ENCODE assay signal across 25 mouse cellular contexts in genomic region chr5:123890987-123891386, GRCm38 (mm10). TPM values are rescaled to one million over a fixed set of nuclear protein-coding genes. Genes with fewer than 3 reads are reported as not detected.
DNase-seq lines count a peak whose midpoint lies in the region; TF ChIP-seq lines count a peak whose summit lies in the region.
"Had no signal": no experiment of that assay in that cellular context is flagged by ENCODE, and none has a peak within 500 bp of the region (broad histone marks: within the 10 kb centered on the region; RNA-seq: fewer than 3 reads in every experiment).

No protein-coding gene starts in this region.

- peak; percentile 16 for DNase-seq in liver, adult 2 months (ENCODE audit: extremely low read depth, low read depth, low spot score)
- DNase-seq in liver: no peak
- DNase-seq in testis, postnatal 14 days (ENCODE audit: low spot score): no peak
- DNase-seq in splenic B cell, adult 2 months (ENCODE audit: low read depth, low spot score): peak; percentile 29
- no peak for DNase-seq in cerebellum, adult 11-12 months
- DNase-seq: cerebellum, adult 2 months; cerebellum, adult 9-11 months; gastrocnemius, postnatal 25 days; heart, adult 2 months had no signal

- TF ChIP-seq POLR2A in liver, adult 2 months (IDR thresholded peaks at IDR 0.05; ENCODE audit: extremely low read depth, insufficient read depth, low read length): no peak
- TF ChIP-seq POLR2A in testis, adult 2 months (IDR thresholded peaks at IDR 0.05; ENCODE audit: control insufficient read depth, low read depth, low read length): no peak

- no peak overlapping the region for H3K4me3 ChIP-seq in liver, adult 2 months (ENCODE audit: insufficient read depth, low read depth, low read length)
- peak overlapping the region; percentile 68 for H3K4me3 ChIP-seq in testis, adult 2 months (ENCODE audit: control insufficient read depth, low read depth, low read length)
- H3K4me3 ChIP-seq: embryonic facial prominence, embryonic 10.5 days; embryonic facial prominence, embryonic 13.5 days; erythroblast, embryonic 14.5 days; forebrain, embryonic 12.5 days; forebrain, embryonic 15.5 days; heart, adult 2 months; heart, embryonic 10.5 days; heart, embryonic 13.5 days; hindbrain, embryonic 12.5 days; hindbrain, embryonic 15.5 days had no signal

- H3K9ac ChIP-seq in liver, adult 2 months (ENCODE audit: low read depth, low read length): no peak overlapping the region
- H3K9ac ChIP-seq: embryonic facial prominence, embryonic 13.5 days; forebrain, embryonic 12.5 days; forebrain, embryonic 15.5 days; heart, embryonic 13.5 days; hindbrain, embryonic 12.5 days; hindbrain, embryonic 15.5 days had no signal

- no peaks in the 10 kb centered on the region for H3K79me2 ChIP-seq in liver, adult 2 months (ENCODE audit: control insufficient read depth, insufficient read depth, low read length)

- no peaks in the 10 kb centered on the region for H3K4me1 ChIP-seq in liver, adult 2 months (ENCODE audit: control insufficient read depth, insufficient read depth, low read length)
- peaks cover 2% of the 10 kb centered on the region for H3K4me1 ChIP-seq in testis, adult 2 months (ENCODE audit: control insufficient read depth, insufficient read depth, low read length)
- H3K4me1 ChIP-seq: embryonic facial prominence, embryonic 10.5 days; embryonic facial prominence, embryonic 13.5 days; forebrain, embryonic 12.5 days; forebrain, embryonic 15.5 days; heart, embryonic 10.5 days; hindbrain, embryonic 12.5 days; hindbrain, embryonic 15.5 days had no signal

- TF ChIP-seq CTCF in liver, adult 2 months (IDR thresholded peaks at IDR 0.05; ENCODE audit: low read depth, low read length): no peak
- TF ChIP-seq CTCF in testis, adult 2 months (IDR thresholded peaks at IDR 0.05; ENCODE audit: control insufficient read depth, insufficient read depth, insufficient replicate concordance, low read depth, low read length): no peak

- H3K27me3 ChIP-seq in liver, adult 2 months (ENCODE audit: control insufficient read depth, insufficient read depth, low read length): no peaks in the 10 kb centered on the region
- H3K27me3 ChIP-seq in testis, adult 2 months (ENCODE audit: control insufficient read depth, insufficient read depth, low read length): no peaks in the 10 kb centered on the region
- H3K27me3 ChIP-seq in splenic B cell, adult 2 months (ENCODE audit: control insufficient read depth, insufficient read depth, low read length, poor library complexity, severe bottlenecking): no peaks in the 10 kb centered on the region
- H3K27me3 ChIP-seq: embryonic facial prominence, embryonic 13.5 days; forebrain, embryonic 12.5 days; forebrain, embryonic 15.5 days; heart, embryonic 13.5 days; hindbrain, embryonic 12.5 days; hindbrain, embryonic 15.5 days; Patski had no signal

- WGBS in liver, adult 2 months: 43% methylated on average over 5 of the region's 5 CpGs

- H3K36me3 ChIP-seq in liver, adult 2 months (ENCODE audit: control insufficient read depth, insufficient read depth, low read length): no peaks in the 10 kb centered on the region
- no peaks in the 10 kb centered on the region for H3K36me3 ChIP-seq in testis, adult 2 months (ENCODE audit: control insufficient read depth, insufficient read depth, low read length)
- H3K36me3 ChIP-seq in splenic B cell, adult 2 months (ENCODE audit: control insufficient read depth, insufficient read depth, low read length, poor library complexity, severe bottlenecking): no peaks in the 10 kb centered on the region
- H3K36me3 ChIP-seq: embryonic facial prominence, embryonic 10.5 days; embryonic facial prominence, embryonic 13.5 days; forebrain, embryonic 12.5 days; forebrain, embryonic 15.5 days; G1E; heart, embryonic 10.5 days; heart, embryonic 13.5 days; hindbrain, embryonic 12.5 days; hindbrain, embryonic 15.5 days had no signal

- H3K27ac ChIP-seq in liver, adult 2 months (replicated peaks; ENCODE audit: insufficient read depth, low read depth, low read length): no peak overlapping the region
- H3K27ac ChIP-seq in testis, adult 2 months (ENCODE audit: control insufficient read depth, insufficient read depth, low read depth, low read length): no peak overlapping the region
- H3K27ac ChIP-seq: embryonic facial prominence, embryonic 10.5 days; embryonic facial prominence, embryonic 13.5 days; forebrain, embryonic 12.5 days; forebrain, embryonic 15.5 days; heart, adult 2 months; heart, embryonic 10.5 days; heart, embryonic 13.5 days; hindbrain, embryonic 12.5 days; hindbrain, embryonic 15.5 days had no signal

RNA-seq across cellular contexts. Expression of gene Hcar1, which starts 11.2 kb away (rescaled TPM):
- under 0.01 and 0.09 TPM in 2 replicates for total RNA-seq in liver, adult 2 months (2014; rRNA removed)
- 0.04 TPM in 1 of 2 replicates, not detected in the other for polyA plus RNA-seq in liver, adult 2 months (2012; rRNA removed)
- polyA plus RNA-seq in testis, adult 2 months (2012; rRNA removed): 0.05 and 0.17 TPM in 2 replicates
- total RNA-seq: common myeloid progenitor, adult 5-6 weeks; hematopoietic stem cell, adult 5-6 weeks had no signal
- polyA plus RNA-seq: erythroblast, embryonic 14.5 days; G1E; heart, embryonic 10.5 days; Patski had no signal

RNA-seq across cellular contexts. Expression of gene Denr, which starts 16.0 kb away (rescaled TPM):
- total RNA-seq in liver, adult 2 months (2014; rRNA removed): 12.5 and 15.5 TPM in 2 replicates
- 27.5 and 37.9 TPM in 2 replicates for polyA plus RNA-seq in liver, adult 2 months (2012; rRNA removed)
- polyA plus RNA-seq in testis, adult 2 months (2012; rRNA removed): 40.6 and 55.0 TPM in 2 replicates

RNA-seq across cellular contexts. Expression of gene Hcar2, which starts 25.7 kb away (rescaled TPM):
- 0.18 and 1.1 TPM in 2 replicates for total RNA-seq in liver, adult 2 months (2014; rRNA removed)
- polyA plus RNA-seq in liver, adult 2 months (2012; rRNA removed): 0.25 and 0.32 TPM in 2 replicates
- 0.05 and 0.11 TPM in 2 replicates for polyA plus RNA-seq in testis, adult 2 months (2012; rRNA removed)
- polyA plus RNA-seq: embryonic facial prominence, embryonic 10.5 days; erythroblast, embryonic 14.5 days; forebrain, embryonic 12.5 days; forebrain, embryonic 15.5 days; G1E; heart, embryonic 10.5 days; heart, embryonic 16.5 days; hindbrain, embryonic 12.5 days; hindbrain, embryonic 15.5 days; Patski had no signal

RNA-seq across cellular contexts. Expression of gene Gm43518, which starts 36.2 kb away (rescaled TPM):
- 1.2 TPM in 1 of 2 replicates, not detected in the other for total RNA-seq in liver, adult 2 months (2014; rRNA removed)
- 0.31 TPM in 1 of 2 replicates, not detected in the other for polyA plus RNA-seq in liver, adult 2 months (2012; rRNA removed)
- 10.8 and 12.3 TPM in 2 replicates for polyA plus RNA-seq in testis, adult 2 months (2012; rRNA removed)
- total RNA-seq: adrenal gland, postnatal 10 days; gastrocnemius, postnatal 25 days had no signal
- polyA plus RNA-seq: erythroblast, embryonic 14.5 days; G1E; heart, adult 2 months had no signal

RNA-seq across cellular contexts. Expression of gene Ccdc62, which starts 39.5 kb away (rescaled TPM):
- 2.1 and 2.2 TPM in 2 replicates for total RNA-seq in liver, adult 2 months (2014; rRNA removed)
- 1.8 and 3.2 TPM in 2 replicates for polyA plus RNA-seq in liver, adult 2 months (2012; rRNA removed)
- 70.8 and 79.8 TPM in 2 replicates for polyA plus RNA-seq in testis, adult 2 months (2012; rRNA removed)

Comparison
In these comparisons a context has a peak if more than half of its experiments do, and no peak if none do; other contexts are left out.
1. DNase-seq: peak in liver, adult 2 months (single experiment) and splenic B cell, adult 2 months (single experiment); none in liver (single experiment), testis, postnatal 14 days (single experiment) and cerebellum, adult 11-12 months (single experiment).